Mouse (Mus musculus) stomach, postnatal 0 days (tissue): ENCODE measurements around the gene Gja8. TPM values are rescaled to one million over a fixed set of nuclear protein-coding genes. Genes with fewer than 3 reads are reported as not detected.

Source experiments
- ATAC-seq: fragments of 200-750 bp; cut with Nextera tagmentation; 2 replicates; pipeline ENCODE4 v1.8.0; 2017; ENCODE audit not compliant: low FRiP score, low TSS enrichment
- DNase-seq: peaks from one replicate; pipeline ENCODE4 v3.0.0-alpha.2; 2016; ENCODE audit warnings: low spot score
- H3K27ac ChIP-seq: fragments of 300-500 bp; sonication (generic); replicated peaks from 2 replicates; pipeline ENCODE4 v1.5.1; 2014; ENCODE audit warnings: mild to moderate bottlenecking, control low read depth
- H3K27me3 ChIP-seq: fragments of 300-500 bp; sonication (generic); 2 replicates; pipeline ENCODE4 v1.6.1; 2014; ENCODE audit warnings: low read length; ENCODE audit not compliant: control insufficient read depth, insufficient read depth
- H3K36me3 ChIP-seq: fragments of 300-500 bp; sonication (generic); 2 replicates; pipeline ENCODE4 v1.6.1; 2014; ENCODE audit warnings: low read length, mixed read lengths; ENCODE audit not compliant: control insufficient read depth, insufficient read depth
- H3K4me1 ChIP-seq: fragments of 300-500 bp; sonication (generic); replicated peaks from 2 replicates; pipeline ENCODE4 v1.6.1; 2014; ENCODE audit warnings: antibody characterized with exemption; ENCODE audit not compliant: control insufficient read depth, insufficient read depth
- H3K4me2 ChIP-seq: fragments of 300-500 bp; sonication (generic); replicated peaks from 2 replicates; pipeline ENCODE4 v1.6.1; 2014; ENCODE audit warnings: low read depth, mild to moderate bottlenecking, control low read depth, moderate library complexity
- H3K4me3 ChIP-seq: fragments of 300-500 bp; sonication (generic); 2 replicates; pipeline ENCODE4 v1.5.1; 2014; ENCODE audit warnings: low read depth, low read length, control low read depth
- H3K9ac ChIP-seq: fragments of 300-500 bp; sonication (generic); 2 replicates; pipeline ENCODE4 v1.6.1; 2014; ENCODE audit warnings: mild to moderate bottlenecking, low read length, control low read depth, mixed read lengths
- H3K9me3 ChIP-seq: fragments of 300-500 bp; sonication (generic); 2 replicates; pipeline ENCODE4 v1.6.1; 2016; ENCODE audit warnings: low read length; ENCODE audit not compliant: control insufficient read depth
- CTCF ChIP-seq: IDR thresholded peaks from 2 replicates; pipeline ENCODE4 v1.5.1; 2016; ENCODE audit warnings: antibody characterized with exemption, low read depth, mild to moderate bottlenecking, moderate library complexity
- EP300 ChIP-seq: optimal IDR thresholded peaks from 2 replicates; pipeline ENCODE3; 2016; ENCODE audit warnings: antibody characterized with exemption
- WGBS: fragments of 180-500 bp; shearing (Covaris S2); extraction: QIAGEN DNeasy Blood & Tissue Kit; methylation state at CpG from one replicate; pipeline ENCODE4 v1.1.7; 2014; 5-methylcytosine and 5-hydroxymethylcytosine counted together
- polyA plus RNA-seq: library from polyadenylated mRNA; unstranded; fragments of >200 nt; fragmentation: Nextera tagmentation; extraction: Ambion mirVana; gene quantifications from 2 replicates; pipeline ENCODE4 v1.2.1, GENCODE M21; 2015

The Gja8 gene
- polyA plus RNA-seq, 1 experiment from 2014 or later = not detected

- no peaks in the 10 kb centered on the region for H3K9me3 ChIP-seq
- H3K27ac ChIP-seq = no peak overlapping the region
- no peak overlapping the region for H3K9ac ChIP-seq
- no peaks in the 10 kb centered on the region for H3K4me1 ChIP-seq
- no peak for DNase-seq
- no peaks in the 10 kb centered on the region for H3K36me3 ChIP-seq
- H3K4me2 ChIP-seq = no peak overlapping the region
- no peak for ATAC-seq
- TF ChIP-seq CTCF (no peak), EP300 (no peak)
- no peak overlapping the region for H3K4me3 ChIP-seq
- 59% methylated on average over 7 of the region's 7 CpGs for WGBS
- H3K27me3 ChIP-seq = no peaks in the 10 kb centered on the region
Measured at GRCm38 (mm10) chr3:96920991-96921390, 4.8 kb downstream of the Gja8 start.

GRCm38 (mm10) chr3:96905592-96905991 is 20.2 kb downstream of the Gja8 start:
- Histone ChIP-seq H3K27me3 (no peaks in the 10 kb centered on the region), H3K4me1 (no peaks in the 10 kb centered on the region), H3K36me3 (no peaks in the 10 kb centered on the region), H3K4me2 (peak overlapping the region; percentile 98), H3K9me3 (no peaks in the 10 kb centered on the region), H3K9ac (peak overlapping the region; percentile 93), H3K27ac (no peak overlapping the region), H3K4me3 (peak overlapping the region; percentile 94)
- 42% methylated on average over 9 of the region's 9 CpGs for WGBS
- no peak for ATAC-seq
- TF ChIP-seq EP300 (no peak), CTCF (no peak)
- DNase-seq = no peak

GRCm38 (mm10) chr3:96904851-96905541 is 20.8 kb downstream of the Gja8 start, which contains the start of gene Gpr89:
Gpr89 (minus strand) TSS chr3:96905346.
- Histone ChIP-seq H3K4me2 (peak within 1 kb of the TSS; percentile 98), H3K4me1 (no peaks in the 10 kb centered on the region), H3K9ac (peak within 1 kb of the TSS; percentile 93), H3K27me3 (no peaks in the 10 kb centered on the region), H3K9me3 (no peaks in the 10 kb centered on the region), H3K36me3 (no peaks in the 10 kb centered on the region), H3K4me3 (peak within 1 kb of the TSS; percentile 94), H3K27ac (peak within 1 kb of the TSS; percentile 61)
- TF ChIP-seq CTCF = no peak
- no peak for TF ChIP-seq EP300
- ATAC-seq (peak; percentile 97), DNase-seq (peak; percentile 96)
- under 1% methylated on average over 40 of the region's 40 CpGs for WGBS

- TF ChIP-seq CTCF = no peak
- TF ChIP-seq EP300 = no peak
- Histone ChIP-seq H3K27me3 (no peaks in the 10 kb centered on the region), H3K27ac (peak within 1 kb of the TSS; percentile 61), H3K36me3 (no peaks in the 10 kb centered on the region), H3K4me3 (peak within 1 kb of the TSS; percentile 94), H3K9me3 (no peaks in the 10 kb centered on the region), H3K9ac (peak within 1 kb of the TSS; percentile 93), H3K4me1 (no peaks in the 10 kb centered on the region), H3K4me2 (peak within 1 kb of the TSS; percentile 98)
- DNase-seq (no peak), ATAC-seq (no peak)
- 12% methylated on average over 14 of the region's 14 CpGs for WGBS
Measured at GRCm38 (mm10) chr3:96904393-96904792, 21.4 kb downstream of the Gja8 start, which contains the start of gene Gja5. Gja5 (plus strand) TSS chr3:96904693.

- no peak for ATAC-seq
- H3K27me3 ChIP-seq = no peaks in the 10 kb centered on the region
- no peaks in the 10 kb centered on the region; the same call in 1 of the 2 replicates for H3K36me3 ChIP-seq
- no peak overlapping the region for H3K4me3 ChIP-seq
- no peak overlapping the region for H3K9ac ChIP-seq
- no peak overlapping the region for H3K27ac ChIP-seq
- no peak overlapping the region for H3K4me2 ChIP-seq
- 93% methylated on average over 4 of the region's 4 CpGs for WGBS
- no peaks in the 10 kb centered on the region for H3K4me1 ChIP-seq
- TF ChIP-seq EP300 (no peak), CTCF (no peak)
- DNase-seq = no peak
- no peaks in the 10 kb centered on the region for H3K9me3 ChIP-seq
Measured at GRCm38 (mm10) chr3:96902336-96902999, 23.4 kb downstream of the Gja8 start.

- H3K36me3 ChIP-seq = peaks cover 9% of the 10 kb centered on the region
- 91% methylated on average over 7 of the region's 7 CpGs for WGBS
- no peak for TF ChIP-seq CTCF
- no peak overlapping the region for H3K4me2 ChIP-seq
- no peak overlapping the region for H3K27ac ChIP-seq
- no peaks in the 10 kb centered on the region for H3K9me3 ChIP-seq
- no peaks in the 10 kb centered on the region for H3K4me1 ChIP-seq
- ATAC-seq (no peak), DNase-seq (no peak)
- H3K27me3 ChIP-seq = no peaks in the 10 kb centered on the region
- H3K4me3 ChIP-seq = no peak overlapping the region
- H3K9ac ChIP-seq = no peak overlapping the region
Measured at GRCm38 (mm10) chr3:96883690-96884089, 42.1 kb downstream of the Gja8 start.
